Mouse (Mus musculus): ENCODE data around the gene Plvap.

Plvap gene

GRCm38 (mm10) chr8:71464513-71465500 is 46.7 kb downstream of the Plvap start, which contains the start of gene Mrpl34:
Gene Mrpl34 (plus strand): TSS chr8:71464959.
- DNase-seq (ENCODE audit: low spot score): peak; percentile 96

GRCm38 (mm10) chr8:71463188-71464033 is 48.1 kb downstream of the Plvap start, which contains the start of gene Abhd8:
Gene Abhd8 (minus strand): TSS chr8:71463655.
- peak; percentile 96 for DNase-seq (ENCODE audit: low spot score)

GRCm38 (mm10) chr8:71462786-71463185 is 48.8 kb downstream of the Plvap start:
- DNase-seq (ENCODE audit: low spot score): no peak

GRCm38 (mm10) chr8:71462191-71462590 is 49.4 kb downstream of the Plvap start:
- no peak for DNase-seq (ENCODE audit: low spot score)

- DNase-seq (ENCODE audit: low spot score): no peak
Measured at GRCm38 (mm10) chr8:71461152-71461840, 50.3 kb downstream of the Plvap start.

GRCm38 (mm10) chr8:71460716-71461115 is 50.8 kb downstream of the Plvap start:
- DNase-seq (ENCODE audit: low spot score): no peak

GRCm38 (mm10) chr8:71457659-71458270 is 53.8 kb downstream of the Plvap start:
- DNase-seq (ENCODE audit: low spot score): no peak

GRCm38 (mm10) chr8:71456906-71457305 is 54.6 kb downstream of the Plvap start:
- no peak for DNase-seq (ENCODE audit: low spot score)

GRCm38 (mm10) chr8:71454668-71455067 is 56.9 kb downstream of the Plvap start:
- DNase-seq (ENCODE audit: low spot score): no peak

- no peak for DNase-seq (ENCODE audit: low spot score)
Measured at GRCm38 (mm10) chr8:71452669-71453068, 58.9 kb downstream of the Plvap start.

- no peak for DNase-seq (ENCODE audit: low spot score)
Measured at GRCm38 (mm10) chr8:71451777-71452176, 59.8 kb downstream of the Plvap start.

GRCm38 (mm10) chr8:71451337-71451736 is 60.2 kb downstream of the Plvap start:
- DNase-seq (ENCODE audit: low spot score): no peak
